Comparison of ENCODE assay signal across 27 mouse cellular contexts in genomic region chr3:80307632-80308031, GRCm38 (mm10).
DNase-seq lines count a peak whose midpoint lies in the region; ATAC-seq and TF ChIP-seq lines count a peak whose summit lies in the region.
"Had no signal": no experiment of that assay in that cellular context is flagged by ENCODE, and none has a peak within 500 bp of the region (broad histone marks: within the 10 kb centered on the region; RNA-seq: fewer than 3 reads in every experiment).

No protein-coding gene starts in this region.

- no peak overlapping the region for H3K4me2 ChIP-seq in kidney, postnatal 0 days (ENCODE audit: low read length)
- H3K4me2 ChIP-seq in kidney, embryonic 15.5 days = no peak overlapping the region
- H3K4me2 ChIP-seq in myocyte (ENCODE audit: low read depth) = peak overlapping the region; percentile 46
- H3K4me2 ChIP-seq: embryonic facial prominence, embryonic 12.5 days; embryonic facial prominence, embryonic 15.5 days; heart, embryonic 13.5 days; hindbrain, embryonic 14.5 days had no signal

- peak; percentile 35 for DNase-seq in kidney, postnatal 0 days (ENCODE audit: low spot score)
- no peak for DNase-seq in left cerebral cortex, adult 2 months (ENCODE audit: extremely low spot score in 1 of 2, low spot score in 2 of 2)
- no peak for DNase-seq in left cerebral cortex, postnatal 4 days
- DNase-seq in cerebellum, postnatal 36 days = no peak
- DNase-seq: adrenal gland, adult 2 months; adrenal gland, postnatal 14 days; B cell, adult 2 months; cerebellum, adult 18-20 months; cerebellum, adult 9-10 months; cerebellum, postnatal 14 days; forebrain, postnatal 0 days; gastrocnemius, postnatal 10 days; gastrocnemius, postnatal 36 days; heart, adult 2 months; heart, postnatal 14 days; heart, postnatal 4 days had no signal

- no peaks in the 10 kb centered on the region for H3K4me1 ChIP-seq in kidney, postnatal 0 days (replicated peaks; ENCODE audit: insufficient read depth, low read length)
- no peaks in the 10 kb centered on the region for H3K4me1 ChIP-seq in kidney, embryonic 15.5 days
- H3K4me1 ChIP-seq: embryonic facial prominence, embryonic 12.5 days; embryonic facial prominence, embryonic 15.5 days; heart, embryonic 10.5 days; heart, embryonic 13.5 days had no signal

- no peak overlapping the region for H3K4me3 ChIP-seq in kidney, postnatal 0 days (replicated peaks; ENCODE audit: low read depth, low read length)
- H3K4me3 ChIP-seq in kidney, embryonic 15.5 days (replicated peaks) = no peak overlapping the region
- H3K4me3 ChIP-seq in left cerebral cortex, adult 2 months = no peak overlapping the region
- H3K4me3 ChIP-seq in C2C12 (ENCODE audit: insufficient read depth, poor library complexity, severe bottlenecking) (no peak overlapping the region), myocyte (no peak overlapping the region)
- H3K4me3 ChIP-seq: embryonic facial prominence, embryonic 12.5 days; embryonic facial prominence, embryonic 15.5 days; heart, adult 2 months; heart, embryonic 10.5 days; heart, embryonic 13.5 days had no signal

- no peaks in the 10 kb centered on the region for H3K36me3 ChIP-seq in kidney, postnatal 0 days (ENCODE audit: insufficient read depth, low read length)
- H3K36me3 ChIP-seq in kidney, embryonic 15.5 days = no peaks in the 10 kb centered on the region
- H3K36me3 ChIP-seq in C2C12 (ENCODE audit: control insufficient read depth, insufficient read depth) (no peaks in the 10 kb centered on the region), myocyte (ENCODE audit: control insufficient read depth, insufficient read depth) (no peaks in the 10 kb centered on the region)
- H3K36me3 ChIP-seq: embryonic facial prominence, embryonic 12.5 days; embryonic facial prominence, embryonic 15.5 days; heart, embryonic 10.5 days; heart, embryonic 13.5 days had no signal

- H3ac ChIP-seq in C2C12 (ENCODE audit: control insufficient read depth, insufficient read length, low read depth) (no peak overlapping the region), myocyte (ENCODE audit: control insufficient read depth, insufficient read length) (no peak overlapping the region)

- no peaks in the 10 kb centered on the region for H3K9me3 ChIP-seq in kidney, postnatal 0 days (replicated peaks; ENCODE audit: low read length)
- no peaks in the 10 kb centered on the region for H3K9me3 ChIP-seq in kidney, embryonic 15.5 days (replicated peaks)
- H3K9me3 ChIP-seq: embryonic facial prominence, embryonic 12.5 days; embryonic facial prominence, embryonic 15.5 days; heart, embryonic 10.5 days; heart, embryonic 13.5 days had no signal

- TF ChIP-seq POLR2A in myocyte (IDR thresholded peaks at IDR 0.05; ENCODE audit: insufficient read length, low read depth) = no peak

- no peaks in the 10 kb centered on the region for H3K27me3 ChIP-seq in kidney, postnatal 0 days (ENCODE audit: insufficient read depth, low read length)
- H3K27me3 ChIP-seq in kidney, embryonic 15.5 days = no peaks in the 10 kb centered on the region
- no peaks in the 10 kb centered on the region for H3K27me3 ChIP-seq in C2C12 (ENCODE audit: control insufficient read depth, insufficient read depth, insufficient read length)
- H3K27me3 ChIP-seq in myocyte (ENCODE audit: control insufficient read depth, insufficient read depth, insufficient read length) = no peaks in the 10 kb centered on the region
- H3K27me3 ChIP-seq: embryonic facial prominence, embryonic 12.5 days; embryonic facial prominence, embryonic 15.5 days; heart, embryonic 13.5 days had no signal

- intact Hi-C loops in left cerebral cortex, adult 2 months (cut with DNase I) = loop anchor here (5.0 kb wide), 1 partner anchor 115 kb away; no protein-coding TSS in a partner anchor
- intact Hi-C loops in left cerebral cortex, postnatal 4 days (cut with DNase I) = no loop called here

- no peaks in the 10 kb centered on the region for H3K79me2 ChIP-seq in C2C12 (ENCODE audit: control insufficient read depth, insufficient read depth)
- no peaks in the 10 kb centered on the region for H3K79me2 ChIP-seq in myocyte (ENCODE audit: control insufficient read depth, insufficient read depth)

- WGBS in kidney, postnatal 0 days = 44% methylated on average over 4 of the region's 4 CpGs
- 41% methylated on average over 4 of the region's 4 CpGs for WGBS in kidney, embryonic 15.5 days

- H3K79me3 ChIP-seq in C2C12 (ENCODE audit: low read depth) = no peaks in the 10 kb centered on the region

- H3K9ac ChIP-seq in kidney, postnatal 0 days (ENCODE audit: low read depth, low read length) = no peak overlapping the region
- no peak overlapping the region for H3K9ac ChIP-seq in kidney, embryonic 15.5 days
- H3K9ac ChIP-seq: embryonic facial prominence, embryonic 12.5 days; embryonic facial prominence, embryonic 15.5 days; forebrain, postnatal 0 days; heart, embryonic 13.5 days; hindbrain, embryonic 14.5 days had no signal

- no peak for ATAC-seq in kidney, postnatal 0 days (replicated peaks; ENCODE audit: low FRiP score, low read depth)
- ATAC-seq in kidney, embryonic 15.5 days (replicated peaks; ENCODE audit: low FRiP score) = no peak
- ATAC-seq: CD4-positive, CD25-positive, alpha-beta regulatory T cell, adult 4 months; forebrain, embryonic 14.5 days; forebrain, postnatal 0 days; hindbrain, postnatal 0 days had no signal

- no peak overlapping the region for H3K27ac ChIP-seq in kidney, postnatal 0 days
- no peak overlapping the region for H3K27ac ChIP-seq in kidney, embryonic 15.5 days
- H3K27ac ChIP-seq in left cerebral cortex, adult 2 months = peak overlapping the region; percentile 55
- H3K27ac ChIP-seq: embryonic facial prominence, embryonic 12.5 days; embryonic facial prominence, embryonic 15.5 days; heart, adult 2 months; heart, embryonic 10.5 days; heart, embryonic 13.5 days; hindbrain, embryonic 14.5 days; hindbrain, postnatal 0 days had no signal

- TF ChIP-seq CTCF in kidney, postnatal 0 days (IDR thresholded peaks at IDR 0.05; ENCODE audit: low read depth) = no peak
- TF ChIP-seq CTCF in left cerebral cortex, adult 2 months (IDR thresholded peaks at IDR 0.05) = no peak
- no peak for TF ChIP-seq CTCF in C2C12 (IDR thresholded peaks at IDR 0.05; ENCODE audit: control insufficient read depth, insufficient read depth, insufficient read length)

TF ChIP-seq in C2C12, 6 proteins besides CTCF, POLR2A, EP300 and RAD21:
- TF ChIP-seq MAX (IDR thresholded peaks at IDR 0.05) = no peak
- TF ChIP-seq MYOD1 (IDR thresholded peaks at IDR 0.05; ENCODE audit: control insufficient read depth, insufficient read length, low read depth) = peak; percentile 63
TF ChIP-seq in C2C12: peak in this region for 1.

TF ChIP-seq in myocyte, 11 proteins besides CTCF, POLR2A, EP300 and RAD21:
- TF ChIP-seq USF1 (IDR thresholded peaks at IDR 0.05; ENCODE audit: low read depth) (no peak), SRF (IDR thresholded peaks at IDR 0.05; ENCODE audit: control insufficient read depth, insufficient read length, low read depth) (no peak), POLR2AphosphoS2 (IDR thresholded peaks at IDR 0.05; ENCODE audit: insufficient read length, low read depth) (no peak), E2F4 (IDR thresholded peaks at IDR 0.05; ENCODE audit: insufficient read depth) (no peak), MAX (IDR thresholded peaks at IDR 0.05; ENCODE audit: low read depth) (no peak), REST (IDR thresholded peaks at IDR 0.05; ENCODE audit: insufficient read depth, insufficient read length) (no peak), TCF3 (IDR thresholded peaks at IDR 0.05; ENCODE audit: insufficient read length, low read depth) (no peak)
